Mouse (Mus musculus) heart, adult 2 months (tissue): Measurements from ENCODE around the gene Mgl2.

Source experiments
- CTCF ChIP-seq: fragments of 200-600 bp; IDR thresholded peaks from 2 replicates; pipeline ENCODE4 v1.8.1; 2022; ENCODE audit warnings: antibody characterized with exemption, mild to moderate bottlenecking, moderate library complexity
- EP300 ChIP-seq: fragments of 200-500 bp; IDR thresholded peaks from 2 replicates; pipeline ENCODE4 v1.6.1; 2011; ENCODE audit warnings: low read depth, low read length, control low read depth; ENCODE audit not compliant: insufficient read depth
- POLR2A ChIP-seq: fragments of 200-500 bp; IDR thresholded peaks from 2 replicates; pipeline ENCODE4 v1.6.1; 2011; ENCODE audit warnings: mild to moderate bottlenecking, low read depth, low read length, control low read depth; ENCODE audit not compliant: insufficient read depth

GRCm38 (mm10) chr11:70097396-70097795 lies 32.7 kb upstream of the Mgl2 start:
- no peak for TF ChIP-seq POLR2A
- TF ChIP-seq CTCF: no peak
- no peak for TF ChIP-seq EP300
